Mouse (Mus musculus) megakaryocyte-erythroid progenitor cell, adult 5-6 weeks (primary cell): ENCODE data around the gene Gm20683. TPM values are rescaled to one million over a fixed set of nuclear protein-coding genes. Genes with fewer than 3 reads are reported as not detected.

Experiments
- total RNA-seq, 2 experiments: library from RNA; stranded (forward) in 1 of 2; stranded (reverse) in 1 of 2; fragments of 200-1000, 215-1000 nt in 1 of 2; fragments of >200 nt in 1 of 2; fragmentation: Nextera tagmentation in 1 of 2; gene quantifications; 2 replicates each; pipeline ENCODE4 v1.2.3; 2014 to 2017

The Gm20683 gene
- total RNA-seq, 2 experiments from 2014 or later, result 6.4 TPM; not detected in 1

Other genes starting within 250 kb of the Gm20683 start
- not detected in 2 replicates for gene Gng13, start 124.6 kb downstream of the Gm20683 start, total RNA-seq (2014; fragmentation: Nextera tagmentation)
- not detected in 2 replicates for gene Gng13, start 124.6 kb downstream of the Gm20683 start, total RNA-seq (2017)
- 59.0 and 65.4 TPM in 2 replicates for gene Chtf18, start 114.3 kb downstream of the Gm20683 start, total RNA-seq (2014; fragmentation: Nextera tagmentation)
- gene Chtf18, start 114.3 kb downstream of the Gm20683 start, total RNA-seq (2017), result 39.0 and 53.3 TPM in 2 replicates
- gene Rpusd1, start 114.1 kb downstream of the Gm20683 start, total RNA-seq (2014; fragmentation: Nextera tagmentation), result 14.9 and 17.8 TPM in 2 replicates
- gene Rpusd1, start 114.1 kb downstream of the Gm20683 start, total RNA-seq (2017), result 1.8 and 2.1 TPM in 2 replicates
- gene Mslnl, start 105.7 kb downstream of the Gm20683 start, total RNA-seq (2014; fragmentation: Nextera tagmentation), result not detected in 2 replicates
- gene Mslnl, start 105.7 kb downstream of the Gm20683 start, total RNA-seq (2017), result not detected in 2 replicates
- gene Msln, start 87.4 kb downstream of the Gm20683 start, total RNA-seq (2014; fragmentation: Nextera tagmentation), result not detected in 2 replicates
- gene Msln, start 87.4 kb downstream of the Gm20683 start, total RNA-seq (2017), result not detected in 2 replicates
- gene Narfl, start 68.0 kb downstream of the Gm20683 start, total RNA-seq (2014; fragmentation: Nextera tagmentation), result 20.4 and 29.9 TPM in 2 replicates
- gene Narfl, start 68.0 kb downstream of the Gm20683 start, total RNA-seq (2017), result 10.3 and 23.8 TPM in 2 replicates
- gene Haghl, start 56.1 kb downstream of the Gm20683 start, total RNA-seq (2014; fragmentation: Nextera tagmentation), result 10.7 and 18.1 TPM in 2 replicates
- gene Haghl, start 56.1 kb downstream of the Gm20683 start, total RNA-seq (2017), result 11.8 and 15.7 TPM in 2 replicates
- gene Ccdc78, start 55.2 kb downstream of the Gm20683 start, total RNA-seq (2014; fragmentation: Nextera tagmentation), result 1.2 TPM in 1 of 2 replicates, not detected in the other
- gene Ccdc78, start 55.2 kb downstream of the Gm20683 start, total RNA-seq (2017), result 0.15 TPM in 1 of 2 replicates, not detected in the other
- 62.4 and 172 TPM in 2 replicates for gene Fam173a, start 48.9 kb downstream of the Gm20683 start, total RNA-seq (2014; fragmentation: Nextera tagmentation)
- 11.1 and 21.4 TPM in 2 replicates for gene Fam173a, start 48.9 kb downstream of the Gm20683 start, total RNA-seq (2017)
- gene AC134908.4, start 46.1 kb downstream of the Gm20683 start, total RNA-seq (2014; fragmentation: Nextera tagmentation), result 19.1 TPM in 1 of 2 replicates, not detected in the other
- not detected in 2 replicates for gene AC134908.4, start 46.1 kb downstream of the Gm20683 start, total RNA-seq (2017)
- 20.6 and 22.9 TPM in 2 replicates for gene Metrn, start 44.6 kb downstream of the Gm20683 start, total RNA-seq (2014; fragmentation: Nextera tagmentation)
- gene Metrn, start 44.6 kb downstream of the Gm20683 start, total RNA-seq (2017), result 11.3 and 15.5 TPM in 2 replicates
- gene Fbxl16, start 32.7 kb downstream of the Gm20683 start, total RNA-seq (2014; fragmentation: Nextera tagmentation), result 0.26 TPM in 1 of 2 replicates, not detected in the other
- not detected in 2 replicates for gene Fbxl16, start 32.7 kb downstream of the Gm20683 start, total RNA-seq (2017)
- gene Wdr24, start 18.1 kb downstream of the Gm20683 start, total RNA-seq (2014; fragmentation: Nextera tagmentation), result 16.6 and 33.3 TPM in 2 replicates
- 15.5 and 17.2 TPM in 2 replicates for gene Wdr24, start 18.1 kb downstream of the Gm20683 start, total RNA-seq (2017)
- gene Jmjd8, start 12.9 kb downstream of the Gm20683 start, total RNA-seq (2014; fragmentation: Nextera tagmentation), result 20.1 and 31.7 TPM in 2 replicates
- 19.5 and 21.5 TPM in 2 replicates for gene Jmjd8, start 12.9 kb downstream of the Gm20683 start, total RNA-seq (2017)
- gene Stub1, start 8.4 kb downstream of the Gm20683 start, total RNA-seq (2014; fragmentation: Nextera tagmentation), result 89.4 and 112 TPM in 2 replicates
- gene Stub1, start 8.4 kb downstream of the Gm20683 start, total RNA-seq (2017), result 77.6 and 77.7 TPM in 2 replicates
- gene Rhbdl1, start 4.5 kb downstream of the Gm20683 start, total RNA-seq (2014; fragmentation: Nextera tagmentation), result 0.50 and 2.0 TPM in 2 replicates
- gene Rhbdl1, start 4.5 kb downstream of the Gm20683 start, total RNA-seq (2017), result 0.30 and 0.47 TPM in 2 replicates
- 51.2 and 54.8 TPM in 2 replicates for gene Rhot2, start 3.1 kb upstream of the Gm20683 start, total RNA-seq (2014; fragmentation: Nextera tagmentation)
- 21.3 and 27.4 TPM in 2 replicates for gene Rhot2, start 3.1 kb upstream of the Gm20683 start, total RNA-seq (2017)
- 43.3 and 47.4 TPM in 2 replicates for gene Wdr90, start 19.7 kb upstream of the Gm20683 start, total RNA-seq (2014; fragmentation: Nextera tagmentation)
- gene Wdr90, start 19.7 kb upstream of the Gm20683 start, total RNA-seq (2017), result 4.6 and 10.0 TPM in 2 replicates
- gene Mcrip2, start 27.0 kb upstream of the Gm20683 start, total RNA-seq (2014; fragmentation: Nextera tagmentation), result 87.4 and 109 TPM in 2 replicates
- 35.6 and 40.8 TPM in 2 replicates for gene Mcrip2, start 27.0 kb upstream of the Gm20683 start, total RNA-seq (2017)
- gene Mettl26, start 33.3 kb upstream of the Gm20683 start, total RNA-seq (2014; fragmentation: Nextera tagmentation), result 26.3 and 37.6 TPM in 2 replicates
- 9.3 and 19.8 TPM in 2 replicates for gene Mettl26, start 33.3 kb upstream of the Gm20683 start, total RNA-seq (2017)
- gene Wfikkn1, start 39.1 kb upstream of the Gm20683 start, total RNA-seq (2014; fragmentation: Nextera tagmentation), result 0.87 TPM in 1 of 2 replicates, not detected in the other
- 0.19 and 1.4 TPM in 2 replicates for gene Wfikkn1, start 39.1 kb upstream of the Gm20683 start, total RNA-seq (2017)
- 2.4 and 8.9 TPM in 2 replicates for gene Rab40c, start 78.0 kb upstream of the Gm20683 start, total RNA-seq (2014; fragmentation: Nextera tagmentation)
- 7.9 and 30.2 TPM in 2 replicates for gene Rab40c, start 78.0 kb upstream of the Gm20683 start, total RNA-seq (2017)
- 211 and 231 TPM in 2 replicates for gene Pigq, start 103.2 kb upstream of the Gm20683 start, total RNA-seq (2014; fragmentation: Nextera tagmentation)
- gene Pigq, start 103.2 kb upstream of the Gm20683 start, total RNA-seq (2017), result 102 and 156 TPM in 2 replicates
- gene Nhlrc4, start 103.2 kb upstream of the Gm20683 start, total RNA-seq (2014; fragmentation: Nextera tagmentation), result not detected in 2 replicates
- not detected in 2 replicates for gene Nhlrc4, start 103.2 kb upstream of the Gm20683 start, total RNA-seq (2017)
- not detected in 2 replicates for gene A930017K11Rik, start 110.8 kb upstream of the Gm20683 start, total RNA-seq (2014; fragmentation: Nextera tagmentation)
- 0.05 TPM in 1 of 2 replicates, not detected in the other for gene A930017K11Rik, start 110.8 kb upstream of the Gm20683 start, total RNA-seq (2017)
- gene Capn15, start 144.0 kb upstream of the Gm20683 start, total RNA-seq (2014; fragmentation: Nextera tagmentation), result 14.8 and 18.4 TPM in 2 replicates
- 1.7 and 3.5 TPM in 2 replicates for gene Capn15, start 144.0 kb upstream of the Gm20683 start, total RNA-seq (2017)
- 0.48 and 3.2 TPM in 2 replicates for gene Rab11fip3, start 227.8 kb upstream of the Gm20683 start, total RNA-seq (2014; fragmentation: Nextera tagmentation)
- 0.33 and 0.65 TPM in 2 replicates for gene Rab11fip3, start 227.8 kb upstream of the Gm20683 start, total RNA-seq (2017)
- 6.8 and 7.7 TPM in 2 replicates for gene Decr2, start 248.6 kb upstream of the Gm20683 start, total RNA-seq (2014; fragmentation: Nextera tagmentation)
- 5.6 and 7.8 TPM in 2 replicates for gene Decr2, start 248.6 kb upstream of the Gm20683 start, total RNA-seq (2017)